Mouse (Mus musculus): ENCODE results near the gene Krt75. TPM values are rescaled to one million over a fixed set of nuclear protein-coding genes. Genes with fewer than 3 reads are reported as not detected.
A peak's percentile ranks its signal among the peaks of the same experiment; 100 is the strongest.
"Not testable (repeated sequence)": the region's sequence is repeated elsewhere in the genome, so short reads cannot be mapped to it uniquely, and the experiment has no call there.

Krt75 gene
- polyA plus RNA-seq, 1 experiment from 2014 or later, result not detected

- Histone ChIP-seq H3K27me3 (replicated peaks; ENCODE audit: insufficient read depth, low read length) (no peaks in the 10 kb centered on the region), H3K36me3 (ENCODE audit: insufficient read depth, low read length) (no peaks in the 10 kb centered on the region), H3K9me3 (ENCODE audit: low read length) (no peaks in the 10 kb centered on the region), H3K9ac (replicated peaks; ENCODE audit: low read depth) (no peak overlapping the region), H3K4me2 (replicated peaks; ENCODE audit: low read depth, low read length) (no peak overlapping the region), H3K4me3 (ENCODE audit: low read depth, low read length) (no peak overlapping the region), H3K27ac (ENCODE audit: low read length) (no peak overlapping the region), H3K4me1 (ENCODE audit: insufficient read depth, low read depth, low read length) (no peaks in the 10 kb centered on the region)
- ATAC-seq, result no peak
- no peak for DNase-seq (ENCODE audit: low spot score)
- 63% methylated on average over 4 of the region's 4 CpGs for WGBS
- no peak for TF ChIP-seq EP300 (IDR thresholded peaks at IDR 0.05)
- TF ChIP-seq CTCF (IDR thresholded peaks at IDR 0.05), result no peak
These were observed 51.0 kb downstream of the Krt75 start for GRCm38 (mm10) chr15:101522556-101523232.

GRCm38 (mm10) chr15:101519792-101520191 is 53.9 kb downstream of the Krt75 start:
- no peak for ATAC-seq
- DNase-seq (ENCODE audit: low spot score), result peak; percentile 88
- Histone ChIP-seq H3K9me3 (ENCODE audit: low read length) (no peaks in the 10 kb centered on the region), H3K4me3 (ENCODE audit: low read depth, low read length) (no peak overlapping the region), H3K27me3 (replicated peaks; ENCODE audit: insufficient read depth, low read length) (no peaks in the 10 kb centered on the region), H3K4me1 (ENCODE audit: insufficient read depth, low read depth, low read length) (no peaks in the 10 kb centered on the region), H3K9ac (replicated peaks; ENCODE audit: low read depth) (no peak overlapping the region), H3K4me2 (replicated peaks; ENCODE audit: low read depth, low read length) (no peak overlapping the region), H3K36me3 (ENCODE audit: insufficient read depth, low read length) (no peaks in the 10 kb centered on the region), H3K27ac (ENCODE audit: low read length) (no peak overlapping the region)
- WGBS, result 10% methylated on average over 2 of the region's 2 CpGs
- peak; percentile 91 for TF ChIP-seq CTCF (IDR thresholded peaks at IDR 0.05)
- TF ChIP-seq EP300 (IDR thresholded peaks at IDR 0.05), result no peak

GRCm38 (mm10) chr15:101517161-101517560 is 56.5 kb downstream of the Krt75 start, which contains the start of gene Gm49425:
Gene Gm49425 (minus strand): TSS chr15:101517261.
- H3K9ac ChIP-seq (replicated peaks; ENCODE audit: low read depth); H3K4me3 ChIP-seq (ENCODE audit: low read depth, low read length); H3K9me3 ChIP-seq (ENCODE audit: low read length); ATAC-seq; H3K4me1 ChIP-seq (ENCODE audit: insufficient read depth, low read depth, low read length); H3K36me3 ChIP-seq (ENCODE audit: insufficient read depth, low read length); DNase-seq (ENCODE audit: low spot score); H3K27me3 ChIP-seq (replicated peaks; ENCODE audit: insufficient read depth, low read length); H3K27ac ChIP-seq (ENCODE audit: low read length); H3K4me2 ChIP-seq (replicated peaks; ENCODE audit: low read depth, low read length): not testable (repeated sequence)
- 61% methylated on average over 2 of the region's 2 CpGs for WGBS

Small RNAs within 50 kb of the gene (microRNA-seq; reads per million reads assigned to microRNA genes)
- gene Gm44393 (not detected), gene Gm44460 (not detected)

Other genes starting within 250 kb of the Krt75 start
- 19.6 and 26.3 TPM in 2 replicates for gene Krt80, start 203.7 kb downstream of the Krt75 start, polyA plus RNA-seq (2015; fragmentation: Nextera tagmentation; extraction: Ambion mirVana)
- gene Krt7, start 162.9 kb downstream of the Krt75 start, polyA plus RNA-seq (2015; fragmentation: Nextera tagmentation; extraction: Ambion mirVana), result 430 and 463 TPM in 2 replicates
- 0.24 and 0.29 TPM in 2 replicates for gene Krt87, start 135.1 kb downstream of the Krt75 start, polyA plus RNA-seq (2015; fragmentation: Nextera tagmentation; extraction: Ambion mirVana)
- 0.15 and 0.21 TPM in 2 replicates for gene Krt88, start 126.2 kb downstream of the Krt75 start, polyA plus RNA-seq (2015; fragmentation: Nextera tagmentation; extraction: Ambion mirVana)
- gene Krt81, start 110.2 kb downstream of the Krt75 start, polyA plus RNA-seq (2015; fragmentation: Nextera tagmentation; extraction: Ambion mirVana), result not detected in 2 replicates
- gene Krt86, start 100.4 kb downstream of the Krt75 start, polyA plus RNA-seq (2015; fragmentation: Nextera tagmentation; extraction: Ambion mirVana), result not detected in 2 replicates
- gene Krt83, start 82.4 kb downstream of the Krt75 start, polyA plus RNA-seq (2015; fragmentation: Nextera tagmentation; extraction: Ambion mirVana), result not detected in 2 replicates
- gene Gm49425, start 56.6 kb downstream of the Krt75 start, polyA plus RNA-seq (2015; fragmentation: Nextera tagmentation; extraction: Ambion mirVana), result not detected in 2 replicates
- gene Krt84, start 41.1 kb downstream of the Krt75 start, polyA plus RNA-seq (2015; fragmentation: Nextera tagmentation; extraction: Ambion mirVana), result not detected in 2 replicates
- not detected in 2 replicates for gene Krt82, start 23.2 kb downstream of the Krt75 start, polyA plus RNA-seq (2015; fragmentation: Nextera tagmentation; extraction: Ambion mirVana)
- 0.05 and 0.14 TPM in 2 replicates for gene Krt90, start 11.0 kb downstream of the Krt75 start, polyA plus RNA-seq (2015; fragmentation: Nextera tagmentation; extraction: Ambion mirVana)
- gene Gm5414, start 54.3 kb upstream of the Krt75 start, polyA plus RNA-seq (2015; fragmentation: Nextera tagmentation; extraction: Ambion mirVana), result not detected in 2 replicates
- gene Gm5478, start 73.5 kb upstream of the Krt75 start, polyA plus RNA-seq (2015; fragmentation: Nextera tagmentation; extraction: Ambion mirVana), result not detected in 2 replicates
- gene Krt6b, start 106.4 kb upstream of the Krt75 start, polyA plus RNA-seq (2015; fragmentation: Nextera tagmentation; extraction: Ambion mirVana), result not detected in 2 replicates
- 0.06 and 0.18 TPM in 2 replicates for gene Krt6a, start 120.4 kb upstream of the Krt75 start, polyA plus RNA-seq (2015; fragmentation: Nextera tagmentation; extraction: Ambion mirVana)
- 0.12 TPM in 1 of 2 replicates, not detected in the other for gene Krt5, start 139.0 kb upstream of the Krt75 start, polyA plus RNA-seq (2015; fragmentation: Nextera tagmentation; extraction: Ambion mirVana)
- not detected in 2 replicates for gene Krt71, start 169.2 kb upstream of the Krt75 start, polyA plus RNA-seq (2015; fragmentation: Nextera tagmentation; extraction: Ambion mirVana)
- gene Krt72, start 212.6 kb upstream of the Krt75 start, polyA plus RNA-seq (2015; fragmentation: Nextera tagmentation; extraction: Ambion mirVana), result not detected in 2 replicates
- gene Krt73, start 228.4 kb upstream of the Krt75 start, polyA plus RNA-seq (2015; fragmentation: Nextera tagmentation; extraction: Ambion mirVana), result not detected in 2 replicates
- not detected in 2 replicates for gene Krt2, start 244.3 kb upstream of the Krt75 start, polyA plus RNA-seq (2015; fragmentation: Nextera tagmentation; extraction: Ambion mirVana)

Measured in lung, postnatal 0 days (tissue).